Mouse (Mus musculus) intestine, embryonic 15.5 days (tissue): ENCODE results near the gene Il11ra1. TPM values are rescaled to one million over a fixed set of nuclear protein-coding genes. Genes with fewer than 3 reads are reported as not detected.
"Not testable (repeated sequence)": the region's sequence is repeated elsewhere in the genome, so short reads cannot be mapped to it uniquely, and the experiment has no call there.

Source experiments
- ATAC-seq: fragments of 200-750 bp; cut with Nextera tagmentation; 2 replicates; pipeline ENCODE4 v1.8.0; 2017; ENCODE audit warnings: moderate TSS enrichment, moderate library complexity
- H3K27ac ChIP-seq: fragments of 300-500 bp; sonication (generic); 2 replicates; pipeline ENCODE4 v1.5.1; 2015; ENCODE audit warnings: mild to moderate bottlenecking, inconsistent platforms
- H3K27me3 ChIP-seq: fragments of 300-500 bp; sonication (generic); replicated peaks from 2 replicates; pipeline ENCODE4 v1.6.1; 2015; ENCODE audit warnings: inconsistent platforms
- H3K36me3 ChIP-seq: fragments of 300-500 bp; sonication (generic); 2 replicates; pipeline ENCODE4 v1.6.1; 2015; ENCODE audit warnings: inconsistent platforms
- H3K4me1 ChIP-seq: fragments of 300-500 bp; sonication (generic); replicated peaks from 2 replicates; pipeline ENCODE4 v1.6.1; 2015; ENCODE audit warnings: inconsistent platforms
- H3K4me2 ChIP-seq: fragments of 300-500 bp; sonication (generic); replicated peaks from 2 replicates; pipeline ENCODE4 v1.6.1; 2015; ENCODE audit warnings: mild to moderate bottlenecking, inconsistent platforms
- H3K4me3 ChIP-seq: fragments of 300-500 bp; sonication (generic); replicated peaks from 2 replicates; pipeline ENCODE4 v1.5.1; 2015; ENCODE audit warnings: inconsistent platforms
- H3K9ac ChIP-seq: fragments of 300-500 bp; sonication (generic); 2 replicates; pipeline ENCODE4 v1.6.1; 2015; ENCODE audit warnings: inconsistent platforms
- H3K9me3 ChIP-seq: fragments of 300-500 bp; sonication (generic); 2 replicates; pipeline ENCODE4 v1.6.1; 2016; ENCODE audit warnings: inconsistent platforms
- WGBS: fragments of 180-500 bp; shearing (Covaris S2); methylation state at CpG from one replicate; pipeline ENCODE4 v1.1.7; 2015; 5-methylcytosine and 5-hydroxymethylcytosine counted together
- polyA plus RNA-seq: library from polyadenylated mRNA; unstranded; fragments of >200 nt; fragmentation: Nextera tagmentation; extraction: Ambion mirVana; gene quantifications from 2 replicates; pipeline ENCODE4 v1.2.1, GENCODE M21; 2015

Gene Il11ra1
- polyA plus RNA-seq, 1 experiment from 2014 or later = 127 TPM

DNA sequence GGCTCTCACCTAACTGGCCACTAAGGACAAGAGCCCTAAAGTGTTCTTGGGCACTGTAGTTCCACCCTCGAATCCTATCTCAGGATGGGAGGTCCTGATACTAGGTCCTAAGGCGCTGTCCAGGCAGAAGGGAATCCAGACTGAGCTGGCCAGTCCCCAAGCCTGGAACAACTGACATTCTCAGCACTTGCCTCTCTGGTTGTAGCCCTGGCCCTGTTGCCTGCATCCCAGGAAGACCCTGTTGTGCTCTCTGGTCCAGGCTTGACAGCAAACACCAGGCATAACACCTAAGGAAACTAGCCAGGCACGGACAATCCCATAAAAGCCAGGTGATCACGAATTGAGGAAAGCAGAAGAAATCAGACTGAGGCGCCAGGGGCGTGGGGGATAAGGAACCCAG is 17.0 kb upstream of the Il11ra1 start:
- 0 out of 2 replicates have a peak overlapping the region, but pooled peaks have one; percentile 37 for H3K27ac ChIP-seq
- no peak for ATAC-seq
- peak overlapping the region; percentile 3 for H3K4me2 ChIP-seq
- H3K9me3 ChIP-seq = no peaks in the 10 kb centered on the region
- H3K4me1 ChIP-seq = peaks cover 32% of the 10 kb centered on the region; the same call in 1 of the 2 replicates
- H3K4me3 ChIP-seq = no peak overlapping the region
- no peaks in the 10 kb centered on the region for H3K36me3 ChIP-seq
- H3K27me3 ChIP-seq = 0 out of 2 replicates have a peak, but pooled peaks cover 5% of the 10 kb centered on the region
- H3K9ac ChIP-seq = no peak overlapping the region; the same call in 1 of the 2 replicates
- WGBS = 27% methylated on average over 6 of the region's 6 CpGs

DNA sequence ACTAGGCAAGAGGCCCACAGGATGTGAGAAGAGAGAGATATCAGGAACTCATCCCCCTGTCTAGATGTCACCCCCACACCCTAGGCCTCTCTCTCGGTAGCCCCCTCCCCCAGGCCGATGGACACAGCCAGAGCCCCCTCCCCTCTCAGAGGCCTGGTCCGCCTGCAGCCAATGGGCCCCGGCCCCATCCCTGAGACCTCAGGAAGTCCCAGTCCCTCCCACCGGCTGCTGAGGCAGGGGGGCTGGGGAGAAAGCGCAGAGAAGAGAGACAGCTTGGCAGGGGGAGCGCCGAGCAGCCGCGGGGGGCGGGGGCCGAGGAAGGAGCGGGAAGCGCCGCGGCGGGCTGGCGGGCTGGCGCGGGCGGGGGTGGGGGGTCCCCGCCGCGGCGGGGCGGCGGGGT is 16.5 kb upstream of the Il11ra1 start:
- not testable (repeated sequence) for H3K9ac ChIP-seq, H3K9me3 ChIP-seq, H3K27ac ChIP-seq, H3K36me3 ChIP-seq, H3K4me3 ChIP-seq, H3K27me3 ChIP-seq
- Histone ChIP-seq H3K4me2 (peak overlapping the region; percentile 49), H3K4me1 (peaks cover 31% of the 10 kb centered on the region; the same call in 1 of the 2 replicates)
- ATAC-seq = peak; percentile 63
- 4% methylated on average over 9 of the region's 27 CpGs for WGBS

DNA sequence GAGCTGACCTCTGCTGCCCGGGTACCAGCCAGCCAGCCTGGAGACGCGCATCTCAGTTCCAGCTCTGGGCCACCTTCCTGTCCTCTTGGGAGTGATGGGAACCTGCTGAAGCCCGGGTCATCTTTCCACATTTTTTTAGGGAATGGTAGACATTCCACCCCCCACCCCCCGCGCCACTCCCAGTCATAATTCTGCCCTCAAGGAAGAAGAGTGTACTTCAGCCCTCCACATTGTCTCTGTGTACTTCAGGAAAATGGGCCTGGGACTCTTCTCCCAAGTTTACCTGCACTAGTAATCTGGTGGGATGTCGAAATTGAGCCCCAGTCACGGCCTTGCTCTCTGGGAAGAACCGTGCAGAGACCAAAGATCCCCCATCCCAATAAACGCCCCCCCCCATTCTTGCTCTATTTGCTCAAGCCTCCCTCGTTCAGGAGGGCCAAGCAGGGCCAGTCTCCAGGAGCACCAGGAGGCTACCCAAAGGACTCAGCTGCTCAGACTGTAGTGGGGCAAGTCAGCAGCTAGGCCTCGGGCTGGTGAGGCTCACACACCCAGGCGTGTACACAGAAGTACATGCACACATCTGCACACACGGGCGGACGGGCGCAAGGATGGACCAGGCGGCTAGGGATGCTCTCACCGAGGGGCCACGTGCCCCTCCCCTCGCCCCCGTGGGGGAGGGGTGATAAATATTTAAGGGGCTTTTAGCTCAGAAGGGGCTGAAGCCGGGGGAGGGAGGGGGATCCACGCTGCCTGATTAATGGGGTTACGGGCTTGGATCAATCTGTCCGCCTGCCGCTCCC is 15.5 kb upstream of the Il11ra1 start:
- WGBS = 6% methylated on average over 21 of the region's 27 CpGs
- Histone ChIP-seq H3K4me2 (peak overlapping the region; percentile 35; the same call in 1 of the 2 replicates), H3K4me1 (peaks cover 22% of the 10 kb centered on the region; the same call in 1 of the 2 replicates), H3K27ac (0 out of 2 replicates have a peak overlapping the region, but pooled peaks have one; percentile 36)
- H3K4me3 ChIP-seq, H3K36me3 ChIP-seq, H3K9me3 ChIP-seq, H3K9ac ChIP-seq, H3K27me3 ChIP-seq: not testable (repeated sequence)
- peak; percentile 32; the same call in 1 of the 2 replicates for ATAC-seq

DNA sequence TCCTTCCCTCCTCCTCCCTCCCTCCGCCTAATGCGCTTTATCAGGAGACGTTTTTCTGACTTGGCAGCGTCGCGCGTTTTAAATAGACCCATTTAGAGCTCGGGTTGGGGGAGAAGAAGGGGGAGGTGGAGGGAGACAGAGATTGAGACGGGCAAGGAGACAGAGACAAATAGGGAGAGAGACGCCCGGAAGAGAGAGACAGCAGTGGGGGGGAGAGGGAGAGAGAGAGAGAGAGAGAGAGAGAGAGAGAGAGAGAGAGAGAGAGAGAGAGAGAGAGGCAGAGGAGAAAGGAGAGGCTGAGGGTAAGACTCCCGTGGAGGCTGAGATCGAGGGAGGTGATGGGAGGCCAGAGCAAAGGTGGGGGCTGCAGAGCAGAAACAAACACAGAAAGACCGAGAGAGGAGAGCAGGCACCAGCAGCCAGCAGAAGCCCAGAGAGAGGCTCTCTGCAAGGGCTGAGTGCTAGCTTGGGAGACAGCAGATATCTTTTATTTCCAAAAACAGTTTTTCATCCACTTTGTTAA is 14.8 kb upstream of the Il11ra1 start:
- peaks cover 16% of the 10 kb centered on the region; the same call in 1 of the 2 replicates for H3K4me1 ChIP-seq
- H3K4me2 ChIP-seq, H3K36me3 ChIP-seq, H3K27me3 ChIP-seq, H3K4me3 ChIP-seq, H3K9me3 ChIP-seq, H3K9ac ChIP-seq, H3K27ac ChIP-seq: not testable (repeated sequence)
- ATAC-seq = peak; percentile 24; the same call in 1 of the 2 replicates
- 2% methylated on average over 14 of the region's 14 CpGs for WGBS

DNA sequence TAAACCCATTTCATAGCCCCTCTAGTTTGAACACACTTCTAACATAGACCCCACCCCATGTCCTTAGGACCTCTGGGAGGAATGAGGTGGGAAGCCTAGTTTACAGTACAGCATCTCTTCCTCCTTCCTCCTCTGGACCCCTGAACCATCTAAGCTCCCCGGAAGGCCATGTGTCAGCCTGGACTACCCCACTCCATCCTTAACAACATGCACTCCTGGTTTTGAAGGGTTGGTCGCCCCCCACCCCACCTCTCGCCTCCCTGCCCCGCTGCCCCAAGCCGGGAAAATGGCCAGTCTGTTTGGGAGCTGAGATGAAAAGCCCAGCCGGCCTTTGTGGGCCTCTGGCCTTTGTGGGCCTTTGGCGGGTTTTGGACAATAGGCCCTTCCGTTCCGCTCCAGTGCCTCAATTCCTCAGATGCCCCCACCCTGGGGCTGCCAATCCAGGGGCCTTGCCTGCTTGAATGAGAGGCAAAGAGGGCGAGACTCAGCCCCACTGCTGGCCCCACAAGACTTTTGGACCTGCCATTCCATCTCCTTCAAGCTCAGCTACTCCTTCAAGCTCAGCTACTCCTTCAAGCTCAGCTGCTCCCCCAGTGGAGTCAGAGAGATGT is 13.8 kb upstream of the Il11ra1 start:
- H3K4me3 ChIP-seq, H3K4me2 ChIP-seq, ATAC-seq, H3K9ac ChIP-seq, H3K36me3 ChIP-seq, H3K27me3 ChIP-seq, H3K27ac ChIP-seq, H3K9me3 ChIP-seq: not testable (repeated sequence)
- peaks cover 11% of the 10 kb centered on the region; the same call in 1 of the 2 replicates for H3K4me1 ChIP-seq
- 59% methylated on average over 10 of the region's 10 CpGs for WGBS

DNA sequence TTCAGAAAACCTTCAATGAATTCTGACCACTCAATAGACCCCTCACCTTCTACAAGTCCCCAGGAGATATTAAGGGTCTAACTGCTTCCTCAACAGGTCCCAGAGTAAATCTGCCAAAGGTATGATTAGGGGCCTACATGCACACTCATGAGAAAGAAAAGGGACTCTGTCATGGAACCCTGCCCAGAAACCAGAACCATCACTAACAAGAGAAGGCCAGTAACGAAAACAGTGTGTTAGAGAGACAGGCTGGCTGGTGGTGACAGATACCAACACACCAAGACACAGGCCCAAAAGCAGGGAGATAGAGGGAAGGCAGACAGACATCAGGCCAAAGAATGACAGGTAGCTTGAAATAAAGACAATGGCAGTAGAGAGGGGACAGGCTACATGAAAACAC is 11.2 kb upstream of the Il11ra1 start:
- not testable (repeated sequence) for ATAC-seq, H3K4me2 ChIP-seq, H3K27ac ChIP-seq

DNA sequence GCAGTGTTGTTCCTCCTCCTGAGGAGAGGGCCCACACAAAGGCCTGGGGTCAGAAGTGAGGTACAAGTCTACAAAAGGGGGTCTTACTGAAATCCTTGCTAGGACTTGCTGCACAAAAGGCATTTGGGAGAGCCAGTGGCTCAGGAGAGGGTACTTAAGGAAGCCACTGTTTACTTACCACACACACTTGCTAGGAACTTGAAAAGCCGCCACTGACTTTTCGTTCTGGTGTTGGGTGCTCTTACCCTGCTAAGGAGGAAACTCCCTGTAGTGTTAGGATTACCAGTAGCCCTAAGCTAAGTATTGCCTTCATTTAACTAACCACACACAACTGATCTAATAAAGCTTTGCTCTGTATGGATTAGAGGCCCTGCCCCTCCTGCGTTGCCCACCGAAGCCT is 9.8 kb upstream of the Il11ra1 start:
- not testable (repeated sequence) for H3K27me3 ChIP-seq, ATAC-seq, H3K4me3 ChIP-seq, H3K4me2 ChIP-seq, H3K36me3 ChIP-seq, H3K9me3 ChIP-seq, H3K27ac ChIP-seq, H3K4me1 ChIP-seq, H3K9ac ChIP-seq
- WGBS = no CpG with 5 or more reads among the region's 4 CpGs

More for the DNA sequence above, 11.2 kb upstream of the Il11ra1 start:
- not testable (repeated sequence) for H3K4me3 ChIP-seq, H3K9me3 ChIP-seq, H3K27me3 ChIP-seq, H3K9ac ChIP-seq, H3K4me1 ChIP-seq, H3K36me3 ChIP-seq
- 77% methylated on average over 1 of the region's 1 CpGs for WGBS

DNA sequence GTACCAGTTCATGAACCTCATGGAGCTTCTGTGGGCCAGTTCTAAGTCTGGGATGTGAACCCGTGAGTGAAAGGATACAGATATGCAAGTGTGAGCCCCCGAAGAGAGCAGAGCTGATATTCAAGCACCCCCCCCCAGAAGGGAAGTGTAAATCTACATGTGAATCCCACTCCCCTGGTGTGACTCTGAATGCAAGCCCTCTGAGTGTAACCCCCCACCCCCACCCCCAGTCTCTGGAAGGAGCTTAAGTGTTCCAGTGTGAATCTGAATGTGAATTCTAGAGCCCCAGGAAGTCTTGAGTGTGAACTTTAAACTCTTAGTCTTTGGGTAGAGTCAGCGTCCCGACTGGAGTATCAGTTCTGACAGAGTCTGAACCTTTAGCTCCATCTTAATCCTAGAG is 6.3 kb upstream of the Il11ra1 start:
- H3K4me1 ChIP-seq, H3K27ac ChIP-seq, H3K4me3 ChIP-seq, H3K27me3 ChIP-seq, H3K36me3 ChIP-seq, H3K9me3 ChIP-seq, ATAC-seq, H3K4me2 ChIP-seq, H3K9ac ChIP-seq: not testable (repeated sequence)
- WGBS = 17% methylated on average over 4 of the region's 4 CpGs

DNA sequence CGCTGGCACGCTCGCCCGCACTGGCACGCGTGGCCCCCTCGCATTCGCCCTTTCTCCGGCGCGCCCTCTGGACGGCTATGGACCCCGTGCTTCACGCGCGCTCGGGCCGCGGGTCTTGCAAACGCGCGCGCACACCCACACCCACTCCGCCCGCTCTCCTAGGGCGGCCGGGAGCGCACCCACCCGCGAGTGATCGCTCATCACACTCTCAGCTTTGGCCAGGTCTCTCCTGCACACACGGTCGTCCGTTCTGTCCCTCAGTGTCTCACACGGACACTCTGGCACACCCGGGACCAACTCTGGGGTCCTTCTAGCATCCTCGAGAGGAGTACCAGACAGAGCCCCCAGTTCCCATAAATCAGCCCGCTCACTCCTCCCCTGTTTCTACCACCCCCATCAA is 4.0 kb upstream of the Il11ra1 start:
- H3K9ac ChIP-seq, H3K27me3 ChIP-seq, H3K4me3 ChIP-seq, H3K27ac ChIP-seq, ATAC-seq, H3K36me3 ChIP-seq, H3K4me1 ChIP-seq, H3K9me3 ChIP-seq: not testable (repeated sequence)
- 7% methylated on average over 17 of the region's 38 CpGs for WGBS
- H3K4me2 ChIP-seq = 0 out of 2 replicates have a peak overlapping the region, but pooled peaks have one; percentile 36

DNA sequence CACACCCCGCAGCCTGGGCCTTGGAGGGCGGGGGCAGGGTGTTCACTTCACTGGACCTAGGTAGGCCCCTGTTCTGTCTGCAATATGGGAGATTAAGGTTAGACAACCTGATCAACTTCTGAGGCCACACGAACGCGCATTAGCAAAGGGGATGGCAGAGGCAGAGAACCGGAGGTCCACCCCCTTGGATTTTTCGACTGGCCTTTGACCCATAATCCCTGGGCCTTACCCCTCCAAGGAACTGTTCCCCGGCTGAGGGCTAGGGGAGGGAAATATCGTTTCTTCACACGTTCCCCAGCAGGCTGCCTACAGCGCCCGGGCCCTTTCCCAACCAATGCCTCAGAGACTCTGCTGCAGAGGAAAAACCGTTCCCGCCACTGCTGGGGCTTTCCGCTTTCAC is 3.3 kb upstream of the Il11ra1 start:
- H3K4me2 ChIP-seq, H3K27ac ChIP-seq, ATAC-seq, H3K9me3 ChIP-seq, H3K9ac ChIP-seq, H3K36me3 ChIP-seq, H3K4me1 ChIP-seq, H3K27me3 ChIP-seq, H3K4me3 ChIP-seq: not testable (repeated sequence)
- WGBS = 15% methylated on average over 15 of the region's 15 CpGs

DNA sequence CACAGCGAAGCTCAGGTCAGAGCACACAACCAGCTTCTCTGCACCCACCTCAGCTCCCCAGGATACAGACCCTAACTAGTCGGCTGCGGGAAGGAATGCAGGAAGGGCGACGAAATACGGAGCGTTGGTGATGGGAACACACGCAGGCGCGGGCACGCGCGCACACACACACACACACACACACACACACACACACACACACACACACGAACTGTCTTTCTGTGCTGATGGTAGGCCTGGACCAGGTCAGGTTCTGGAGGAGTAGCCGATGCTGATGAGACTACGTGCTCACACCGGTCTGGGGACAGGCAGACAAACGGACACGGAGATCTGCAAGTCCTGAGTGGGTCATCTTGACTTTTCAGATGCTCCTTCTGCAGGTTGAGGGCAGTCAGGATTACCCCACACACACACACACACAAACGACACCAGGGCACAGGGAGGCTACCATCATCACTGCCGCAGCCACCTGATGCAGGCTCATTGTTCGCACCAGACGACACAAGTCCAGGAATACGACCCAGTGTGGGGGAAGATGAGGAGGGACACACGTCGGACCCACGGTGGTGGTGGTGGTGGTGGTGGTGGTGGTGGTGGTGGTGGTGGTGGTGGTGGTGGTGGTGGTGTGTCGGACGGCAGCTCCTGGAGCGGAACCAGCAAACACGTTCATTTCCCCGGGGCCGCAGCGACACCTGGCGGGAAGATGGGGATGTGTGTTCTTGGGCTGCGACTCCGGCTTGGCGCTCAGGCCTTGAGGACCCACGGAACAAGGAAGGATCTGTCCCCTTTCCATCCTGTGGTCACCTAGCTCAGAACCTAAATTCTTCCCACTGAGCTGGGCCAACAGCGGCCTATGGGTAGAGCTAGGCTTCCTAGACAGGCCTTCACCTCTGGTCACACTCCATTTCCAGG is 2.6 kb upstream of the Il11ra1 start, which contains the start of gene Cntfr:
TSS of gene Cntfr (minus strand) at position 160 of the 912 bp plus-strand sequence.
- H3K27me3 ChIP-seq, H3K27ac ChIP-seq, ATAC-seq, H3K9me3 ChIP-seq, H3K4me1 ChIP-seq, H3K9ac ChIP-seq, H3K4me3 ChIP-seq, H3K36me3 ChIP-seq: not testable (repeated sequence)
- peak within 1 kb of the TSS; percentile 36 for H3K4me2 ChIP-seq
- WGBS = 9% methylated on average over 35 of the region's 40 CpGs
